Mouse (Mus musculus) stomach, postnatal 0 days (tissue): ENCODE measurements around the gene Alkbh6.

ENCODE experiments used
- CTCF ChIP-seq: IDR thresholded peaks from 2 replicates; pipeline ENCODE4 v1.5.1; 2016; ENCODE audit warnings: antibody characterized with exemption, low read depth, mild to moderate bottlenecking, moderate library complexity
- EP300 ChIP-seq: optimal IDR thresholded peaks from 2 replicates; pipeline ENCODE3; 2016; ENCODE audit warnings: antibody characterized with exemption

- no peak for TF ChIP-seq EP300
- no peak for TF ChIP-seq CTCF
These were observed 38.3 kb downstream of the Alkbh6 start for GRCm38 (mm10) chr7:30346635-30347379.
